Mouse (Mus musculus) midbrain, embryonic 12.5 days (tissue): ENCODE measurements around the gene Pde10a. TPM values are rescaled to one million over a fixed set of nuclear protein-coding genes. Genes with fewer than 3 reads are reported as not detected.

Experiments used
- ATAC-seq: fragments of 200-750 bp; cut with Nextera tagmentation; 2 replicates; pipeline ENCODE4 v1.8.0; 2017; ENCODE audit warnings: low read depth, moderate TSS enrichment, moderate library complexity; ENCODE audit not compliant: low FRiP score
- H3K27ac ChIP-seq: fragments of 300-500 bp; sonication (generic); replicated peaks from 2 replicates; pipeline ENCODE4 v1.5.1; 2016; ENCODE audit warnings: mild to moderate bottlenecking
- H3K27me3 ChIP-seq: fragments of 300-500 bp; sonication (generic); 2 replicates; pipeline ENCODE4 v1.6.1; 2016; ENCODE audit warnings: mild to moderate bottlenecking
- H3K36me3 ChIP-seq: fragments of 300-500 bp; sonication (generic); 2 replicates; pipeline ENCODE4 v1.6.1; 2016
- H3K4me1 ChIP-seq: fragments of 300-500 bp; sonication (generic); 2 replicates; pipeline ENCODE4 v1.6.1; 2016
- H3K4me2 ChIP-seq: fragments of 300-500 bp; sonication (generic); replicated peaks from 2 replicates; pipeline ENCODE4 v1.6.1; 2016; ENCODE audit warnings: mild to moderate bottlenecking, moderate library complexity
- H3K4me3 ChIP-seq: fragments of 300-500 bp; sonication (generic); 2 replicates; pipeline ENCODE4 v1.5.1; 2016; ENCODE audit warnings: mild to moderate bottlenecking
- H3K9ac ChIP-seq: fragments of 300-500 bp; sonication (generic); replicated peaks from 2 replicates; pipeline ENCODE4 v1.6.1; 2016; ENCODE audit warnings: mild to moderate bottlenecking, moderate library complexity
- H3K9me3 ChIP-seq: fragments of 300-500 bp; sonication (generic); 2 replicates; pipeline ENCODE4 v1.6.1; 2016; ENCODE audit warnings: mild to moderate bottlenecking
- WGBS: fragments of 180-500 bp; shearing (Covaris S2); methylation state at CpG from one replicate; pipeline ENCODE4 v1.1.7; 2016; 5-methylcytosine and 5-hydroxymethylcytosine counted together
- polyA plus RNA-seq: library from polyadenylated mRNA; unstranded; fragments of >200 nt; fragmentation: Nextera tagmentation; extraction: Ambion mirVana; gene quantifications from 2 replicates; pipeline ENCODE4 v1.2.1, GENCODE M21; 2016

Pde10a gene
- polyA plus RNA-seq, 1 experiment from 2014 or later = 9.9 TPM

DNA sequence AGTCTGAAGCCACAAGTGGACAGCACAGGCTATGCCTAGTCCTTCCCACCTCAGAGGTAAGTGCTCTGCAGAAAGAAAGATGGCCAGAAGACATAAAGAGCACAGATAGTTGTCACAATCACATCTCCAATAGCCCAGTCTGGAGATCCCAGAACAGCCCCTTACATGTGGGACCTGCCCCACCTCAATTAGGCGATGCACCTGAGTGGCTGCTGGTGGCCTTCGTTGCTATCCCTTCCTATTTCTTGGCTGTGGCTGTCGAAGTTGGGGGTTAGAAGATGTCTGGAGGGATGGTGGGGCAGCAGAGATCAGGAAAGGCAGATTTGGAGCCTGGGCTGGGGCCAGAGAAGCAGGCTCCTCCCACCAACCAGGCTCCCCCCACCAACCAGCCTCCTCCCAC is 111.1 kb downstream of the Pde10a start:
- Histone ChIP-seq H3K4me3 (no peak overlapping the region), H3K36me3 (no peaks in the 10 kb centered on the region), H3K9ac (no peak overlapping the region), H3K9me3 (no peaks in the 10 kb centered on the region), H3K27me3 (0 out of 2 replicates have a peak, but pooled peaks cover 4% of the 10 kb centered on the region), H3K4me2 (no peak overlapping the region), H3K27ac (no peak overlapping the region), H3K4me1 (peaks cover 6% of the 10 kb centered on the region; the same call in 1 of the 2 replicates)
- 73% methylated on average over 3 of the region's 3 CpGs for WGBS
- ATAC-seq = no peak

DNA sequence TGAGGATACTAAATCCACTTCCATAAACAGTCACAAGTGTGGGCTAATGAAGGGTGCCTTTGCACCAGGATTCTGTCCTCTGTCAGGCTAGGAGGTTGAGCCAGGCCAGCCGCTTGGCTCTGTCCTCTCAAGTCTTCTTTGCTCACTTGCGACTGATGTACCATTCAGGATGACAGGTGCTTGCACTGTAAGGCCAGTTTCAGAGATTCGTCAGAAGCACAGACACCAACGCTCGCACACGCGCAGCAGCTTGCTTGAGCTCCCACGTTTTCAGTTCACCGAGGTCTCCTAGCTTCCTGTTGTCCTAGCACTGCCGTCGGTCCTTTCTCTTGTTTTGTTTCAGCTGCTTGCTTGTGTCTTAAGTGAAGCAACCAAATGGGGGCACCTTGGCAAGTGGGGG is 111.5 kb downstream of the Pde10a start:
- H3K4me2 ChIP-seq = no peak overlapping the region
- peaks cover 6% of the 10 kb centered on the region; the same call in 1 of the 2 replicates for H3K4me1 ChIP-seq
- no peaks in the 10 kb centered on the region for H3K36me3 ChIP-seq
- 80% methylated on average over 11 of the region's 11 CpGs for WGBS
- ATAC-seq = no peak
- H3K27ac ChIP-seq = no peak overlapping the region
- H3K9me3 ChIP-seq = no peaks in the 10 kb centered on the region
- 0 out of 2 replicates have a peak, but pooled peaks cover 4% of the 10 kb centered on the region for H3K27me3 ChIP-seq
- no peak overlapping the region for H3K4me3 ChIP-seq
- H3K9ac ChIP-seq = no peak overlapping the region

DNA sequence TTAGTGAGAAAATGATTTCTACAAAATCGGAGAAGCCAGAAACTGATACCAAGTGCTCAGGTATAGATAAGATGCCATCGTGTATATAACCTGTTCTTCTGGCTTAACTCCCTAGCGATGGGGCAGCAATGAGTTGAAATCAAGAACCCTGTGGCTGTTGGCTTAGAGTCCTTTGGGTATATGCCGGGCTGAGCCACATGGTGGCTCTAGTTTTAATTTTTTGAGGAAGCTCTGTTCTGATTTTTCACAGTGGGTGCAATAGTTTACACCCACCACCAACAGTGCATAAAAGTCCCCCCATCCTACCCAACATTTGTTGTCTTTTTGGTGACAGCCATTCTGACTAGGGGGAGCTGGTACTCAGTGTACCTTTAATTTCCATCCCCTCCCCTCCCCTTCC is 112.0 kb downstream of the Pde10a start:
- Histone ChIP-seq H3K4me3 (no peak overlapping the region), H3K4me1 (peaks cover 6% of the 10 kb centered on the region; the same call in 1 of the 2 replicates), H3K9me3 (no peaks in the 10 kb centered on the region), H3K9ac (no peak overlapping the region), H3K27me3 (0 out of 2 replicates have a peak, but pooled peaks cover 4% of the 10 kb centered on the region), H3K27ac (no peak overlapping the region), H3K4me2 (no peak overlapping the region), H3K36me3 (no peaks in the 10 kb centered on the region)
- ATAC-seq = no peak
- WGBS = 80% methylated on average over 4 of the region's 4 CpGs

DNA sequence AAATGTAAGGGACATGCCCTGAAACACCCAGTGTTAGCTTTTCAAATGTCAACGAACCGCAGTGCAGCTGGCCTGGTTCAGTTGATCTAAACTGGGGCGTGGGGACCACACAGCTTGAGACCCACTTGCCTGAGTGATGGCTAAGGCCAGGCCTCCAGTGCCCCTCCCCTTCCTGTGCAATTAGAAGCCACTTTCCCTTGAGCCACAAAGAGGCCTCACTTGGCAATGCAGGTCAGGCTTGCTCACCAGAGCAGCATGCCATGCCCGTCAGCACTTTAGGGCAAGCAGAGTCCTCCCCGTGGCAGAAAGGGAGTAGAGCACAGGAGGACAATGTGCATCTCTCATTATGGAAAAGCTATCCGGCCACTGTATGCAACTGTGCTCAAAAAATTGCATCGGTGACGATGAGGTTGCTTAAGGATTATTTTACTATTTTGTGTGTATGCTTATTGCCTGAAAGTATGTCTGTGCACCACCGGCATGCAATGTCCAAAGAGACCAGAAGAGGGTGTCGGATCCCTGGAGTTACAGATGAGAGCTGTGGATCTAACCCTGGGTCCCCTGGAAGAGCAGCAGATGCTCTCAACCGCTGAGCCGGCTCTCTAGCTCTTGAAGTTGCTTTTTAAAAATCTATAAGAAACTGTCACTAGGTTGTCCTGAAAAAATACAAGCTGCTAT is 114.7 kb downstream of the Pde10a start:
- H3K9ac ChIP-seq = no peak overlapping the region
- no peak overlapping the region for H3K27ac ChIP-seq
- no peak overlapping the region for H3K4me2 ChIP-seq
- no peak overlapping the region for H3K4me3 ChIP-seq
- 81% methylated on average over 12 of the region's 12 CpGs for WGBS
- H3K27me3 ChIP-seq = no peaks in the 10 kb centered on the region
- H3K4me1 ChIP-seq = no peaks in the 10 kb centered on the region
- no peaks in the 10 kb centered on the region for H3K36me3 ChIP-seq
- no peaks in the 10 kb centered on the region for H3K9me3 ChIP-seq
- ATAC-seq = no peak

DNA sequence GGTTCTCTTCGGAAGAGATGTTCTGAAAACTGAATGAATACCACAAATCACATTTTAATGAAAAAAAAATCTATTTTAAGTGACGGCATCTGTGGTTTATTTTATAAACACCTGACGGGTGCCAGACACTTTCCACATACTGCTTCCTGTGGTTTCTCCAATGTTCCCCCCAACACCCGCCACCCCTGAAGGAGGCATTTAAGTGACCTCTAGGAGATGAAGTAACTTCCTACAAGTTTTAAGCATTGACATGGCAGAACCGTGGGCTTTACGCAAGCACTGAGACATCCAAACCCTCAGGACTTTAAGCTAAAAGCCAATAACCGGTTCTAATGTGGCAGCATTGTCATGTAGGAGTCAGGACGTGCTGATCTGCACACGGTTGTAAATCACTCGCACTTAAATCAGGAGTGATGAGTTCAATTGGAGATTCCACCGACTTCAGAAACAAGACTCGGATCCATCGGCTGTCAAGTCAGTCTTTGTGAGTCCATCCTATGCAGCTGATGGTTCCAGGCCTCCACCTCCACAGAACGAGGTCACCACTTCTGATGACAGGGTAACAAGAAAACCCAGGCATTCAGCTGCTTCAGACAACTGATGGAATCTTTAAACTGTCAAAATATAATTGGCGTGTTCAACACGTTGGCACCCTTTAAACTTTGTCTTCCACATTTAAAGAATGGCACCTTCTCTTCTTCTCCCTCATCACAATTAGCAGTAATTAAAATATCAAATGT is 115.7 kb downstream of the Pde10a start:
- Histone ChIP-seq H3K4me1 (no peaks in the 10 kb centered on the region), H3K9me3 (no peaks in the 10 kb centered on the region), H3K4me3 (no peak overlapping the region), H3K27me3 (no peaks in the 10 kb centered on the region), H3K36me3 (no peaks in the 10 kb centered on the region), H3K9ac (no peak overlapping the region), H3K4me2 (no peak overlapping the region), H3K27ac (no peak overlapping the region)
- ATAC-seq = no peak
- WGBS = 88% methylated on average over 16 of the region's 16 CpGs

DNA sequence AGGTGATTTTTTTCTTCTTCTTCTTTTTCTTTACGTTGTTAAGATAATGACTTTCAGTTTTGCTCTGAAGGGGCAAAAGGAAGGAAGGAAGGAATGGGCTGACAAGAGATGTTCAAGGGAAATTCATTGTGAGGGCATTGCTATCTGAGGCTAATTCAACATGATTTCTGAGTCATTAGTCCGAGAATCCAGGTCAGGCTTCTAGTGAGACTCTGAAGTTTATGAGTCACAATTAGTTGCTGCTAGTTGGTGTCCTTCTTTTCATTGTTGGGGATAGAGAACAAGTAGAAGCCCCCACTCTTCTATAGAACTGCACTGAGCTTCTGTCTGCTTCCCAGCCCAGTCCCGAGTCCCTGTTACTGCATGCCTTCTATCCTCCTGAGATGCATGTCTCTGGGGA is 116.3 kb downstream of the Pde10a start:
- WGBS = 74% methylated on average over 3 of the region's 3 CpGs
- H3K27ac ChIP-seq = no peak overlapping the region
- no peaks in the 10 kb centered on the region for H3K4me1 ChIP-seq
- no peaks in the 10 kb centered on the region for H3K36me3 ChIP-seq
- no peak overlapping the region for H3K9ac ChIP-seq
- H3K9me3 ChIP-seq = no peaks in the 10 kb centered on the region
- no peak overlapping the region for H3K4me2 ChIP-seq
- ATAC-seq = no peak
- peaks cover 2% of the 10 kb centered on the region; the same call in 1 of the 2 replicates for H3K27me3 ChIP-seq
- H3K4me3 ChIP-seq = no peak overlapping the region

DNA sequence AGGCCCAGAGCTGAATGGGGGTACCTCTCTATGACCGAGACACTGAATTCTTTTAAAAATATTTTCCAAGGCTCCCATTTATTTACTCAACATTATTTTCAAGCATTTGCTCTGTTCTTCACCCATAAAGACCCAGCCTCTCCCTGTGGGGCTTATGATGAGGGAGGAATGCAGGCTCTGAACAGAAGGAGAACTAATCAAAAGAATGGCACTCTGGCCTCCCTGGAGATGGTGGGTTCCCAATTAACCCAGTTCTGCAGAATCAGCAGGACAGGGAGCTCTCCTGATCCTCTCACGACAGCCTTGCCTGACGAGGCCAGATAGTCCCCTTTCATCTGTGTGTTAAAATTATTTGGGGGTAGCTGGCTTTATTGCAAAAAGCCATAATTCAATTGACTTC is 117.2 kb downstream of the Pde10a start:
- Histone ChIP-seq H3K27me3 (peaks cover 7% of the 10 kb centered on the region; the same call in 1 of the 2 replicates), H3K27ac (no peak overlapping the region), H3K9ac (no peak overlapping the region), H3K4me1 (peaks cover 2% of the 10 kb centered on the region; the same call in 1 of the 2 replicates), H3K36me3 (no peaks in the 10 kb centered on the region), H3K4me2 (no peak overlapping the region), H3K9me3 (no peaks in the 10 kb centered on the region), H3K4me3 (no peak overlapping the region)
- WGBS = 58% methylated on average over 3 of the region's 3 CpGs
- no peak for ATAC-seq

DNA sequence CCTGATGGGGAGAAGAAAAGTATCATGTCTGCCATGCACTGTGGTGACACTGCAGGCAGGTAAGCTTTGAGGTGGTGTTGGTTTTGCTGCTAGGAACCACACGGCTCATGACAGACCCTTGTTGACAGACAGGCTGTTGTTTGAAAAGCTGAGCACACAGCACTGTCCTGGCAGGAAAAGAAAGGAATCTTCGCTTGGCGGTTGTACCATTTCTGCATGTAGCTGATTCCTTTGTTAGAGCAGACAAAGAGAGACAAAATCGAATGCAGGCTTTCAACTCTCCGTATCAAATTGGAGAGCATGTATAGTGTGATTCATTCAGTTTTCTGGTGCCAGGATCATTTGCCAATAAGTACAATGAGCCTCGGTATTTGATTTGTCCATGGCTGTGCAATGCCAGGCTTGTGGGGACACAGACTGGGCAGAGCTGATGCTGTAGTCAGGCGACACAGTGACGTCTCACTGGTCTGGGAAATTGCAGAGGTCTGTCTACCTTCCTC is 122.2 kb downstream of the Pde10a start:
- Histone ChIP-seq H3K36me3 (no peaks in the 10 kb centered on the region), H3K27me3 (peaks cover 7% of the 10 kb centered on the region; the same call in 1 of the 2 replicates), H3K4me3 (no peak overlapping the region), H3K4me2 (0 out of 2 replicates have a peak overlapping the region, but pooled peaks have one; percentile 8), H3K27ac (no peak overlapping the region), H3K9me3 (no peaks in the 10 kb centered on the region), H3K9ac (no peak overlapping the region), H3K4me1 (peaks cover 6% of the 10 kb centered on the region; the same call in 1 of the 2 replicates)
- peak; percentile 69; the same call in 1 of the 2 replicates for ATAC-seq
- 29% methylated on average over 8 of the region's 8 CpGs for WGBS

DNA sequence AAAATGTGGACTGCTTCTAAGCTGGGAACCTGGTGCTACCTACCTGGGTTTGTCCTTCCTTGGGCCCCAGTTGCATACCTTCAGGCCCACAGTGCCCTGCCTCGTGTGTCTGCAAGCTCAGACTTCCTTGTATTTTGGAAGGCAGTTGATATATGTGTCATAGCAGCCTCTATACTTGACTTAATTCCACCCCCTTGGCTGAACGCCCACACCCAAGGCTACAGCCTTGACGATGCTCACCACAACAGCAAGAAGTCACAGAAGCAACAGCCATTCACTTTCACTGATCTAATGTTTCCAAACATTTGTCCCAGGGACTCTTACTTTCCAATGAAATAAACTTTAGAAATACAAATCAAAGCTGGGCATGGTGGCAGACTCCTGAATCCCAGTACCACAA is 123.1 kb downstream of the Pde10a start:
- Histone ChIP-seq H3K9ac (no peak overlapping the region), H3K9me3 (no peaks in the 10 kb centered on the region), H3K36me3 (no peaks in the 10 kb centered on the region), H3K4me2 (no peak overlapping the region), H3K27ac (no peak overlapping the region), H3K27me3 (peaks cover 7% of the 10 kb centered on the region; the same call in 1 of the 2 replicates), H3K4me1 (peaks cover 6% of the 10 kb centered on the region; the same call in 1 of the 2 replicates), H3K4me3 (no peak overlapping the region)
- WGBS = 83% methylated on average over 3 of the region's 3 CpGs
- ATAC-seq = no peak

DNA sequence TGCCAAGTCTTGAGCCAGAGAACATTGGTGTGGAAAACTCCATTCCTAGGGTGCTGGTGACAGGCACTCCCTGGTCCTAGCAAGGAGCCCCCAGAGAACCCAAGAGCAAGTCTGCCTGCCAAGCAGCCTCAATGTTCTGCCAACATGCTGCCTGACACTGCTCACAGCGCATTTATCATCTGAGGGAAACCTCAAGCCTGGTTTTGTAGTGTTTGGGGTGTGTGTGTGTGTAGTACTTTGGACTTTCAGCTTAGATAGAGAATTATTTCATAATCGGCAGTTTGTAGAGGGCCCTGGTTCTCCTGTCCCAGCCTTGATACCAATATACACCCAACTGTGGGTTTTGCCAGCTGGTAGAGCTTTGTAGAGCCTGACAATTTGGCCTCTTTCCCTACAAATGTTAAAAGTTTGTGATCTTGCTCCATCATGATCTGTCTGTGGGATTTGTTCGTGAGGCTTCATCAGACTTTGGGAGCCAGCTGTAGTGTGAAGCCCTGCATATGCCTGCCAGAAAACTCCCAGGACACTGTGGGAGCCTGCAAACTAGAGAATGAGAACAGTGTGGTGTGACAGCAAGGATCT is 127.6 kb downstream of the Pde10a start:
- no peak for ATAC-seq
- H3K27ac ChIP-seq = no peak overlapping the region
- no peak overlapping the region for H3K4me2 ChIP-seq
- no peaks in the 10 kb centered on the region for H3K4me1 ChIP-seq
- H3K36me3 ChIP-seq = no peaks in the 10 kb centered on the region
- whole genome bisulfite sequencing = 85% methylated on average over 3 of the region's 3 CpGs
- no peak overlapping the region for H3K9ac ChIP-seq
- H3K27me3 ChIP-seq = no peaks in the 10 kb centered on the region
- H3K4me3 ChIP-seq = no peak overlapping the region
- H3K9me3 ChIP-seq = no peaks in the 10 kb centered on the region

DNA sequence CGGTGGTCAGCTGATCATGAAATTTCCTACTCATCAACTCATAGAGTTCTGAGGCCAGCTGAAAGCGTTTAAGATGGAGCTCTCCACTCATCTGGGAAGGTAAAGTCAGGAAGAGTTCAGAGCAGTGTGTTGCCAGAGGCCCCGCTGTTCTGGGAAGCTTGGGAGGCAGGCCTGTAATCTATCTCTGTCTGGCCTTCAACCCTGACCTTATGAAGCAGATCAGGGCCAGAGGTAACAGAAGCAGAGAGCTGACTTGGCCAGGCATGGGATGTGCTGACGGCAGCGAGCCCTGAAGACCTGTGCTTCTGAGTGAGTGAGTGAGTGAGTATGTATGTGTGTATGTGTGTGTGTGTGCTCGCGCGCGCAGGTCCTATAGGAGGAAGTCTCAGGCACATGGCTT is 132.5 kb downstream of the Pde10a start:
- no peak overlapping the region for H3K9ac ChIP-seq
- H3K4me3 ChIP-seq = no peak overlapping the region
- H3K4me1 ChIP-seq = no peaks in the 10 kb centered on the region
- H3K27me3 ChIP-seq = no peaks in the 10 kb centered on the region
- 92% methylated on average over 9 of the region's 9 CpGs for WGBS
- ATAC-seq = no peak
- H3K4me2 ChIP-seq = no peak overlapping the region
- no peaks in the 10 kb centered on the region for H3K9me3 ChIP-seq
- H3K36me3 ChIP-seq = no peaks in the 10 kb centered on the region
- H3K27ac ChIP-seq = no peak overlapping the region
